Mouse (Mus musculus): ENCODE measurements around the gene Sdc3.
A peak's percentile ranks its signal among the peaks of the same experiment; 100 is the strongest.

The Sdc3 gene

GRCm38 (mm10) chr4:130793180-130793501, 804 bp downstream of the Sdc3 start:
- DNase-seq (ENCODE audit: low read depth, low spot score): no peak

- no peak for DNase-seq (ENCODE audit: low read depth, low spot score)
Observed at GRCm38 (mm10) chr4:130794771-130795170, 2.4 kb downstream of the Sdc3 start.

- DNase-seq (ENCODE audit: low read depth, low spot score): peak; percentile 51
Observed at GRCm38 (mm10) chr4:130795970-130796369, 3.6 kb downstream of the Sdc3 start.

- DNase-seq (ENCODE audit: low read depth, low spot score): peak; percentile 55
Observed at GRCm38 (mm10) chr4:130797201-130798051, 5.1 kb downstream of the Sdc3 start.

GRCm38 (mm10) chr4:130798416-130798815, 6.1 kb downstream of the Sdc3 start:
- peak; percentile 51 for DNase-seq (ENCODE audit: low read depth, low spot score)

GRCm38 (mm10) chr4:130799118-130799517, 6.8 kb downstream of the Sdc3 start:
- DNase-seq (ENCODE audit: low read depth, low spot score): no peak

- no peak for DNase-seq (ENCODE audit: low read depth, low spot score)
Observed at GRCm38 (mm10) chr4:130799582-130799981, 7.2 kb downstream of the Sdc3 start.

GRCm38 (mm10) chr4:130800147-130800546, 7.8 kb downstream of the Sdc3 start:
- no peak for DNase-seq (ENCODE audit: low read depth, low spot score)

GRCm38 (mm10) chr4:130801198-130801597, 8.9 kb downstream of the Sdc3 start:
- no peak for DNase-seq (ENCODE audit: low read depth, low spot score)

- DNase-seq (ENCODE audit: low read depth, low spot score): no peak
Observed at GRCm38 (mm10) chr4:130801624-130802329, 9.4 kb downstream of the Sdc3 start.

- DNase-seq (ENCODE audit: low read depth, low spot score): no peak
Observed at GRCm38 (mm10) chr4:130803591-130803990, 11.3 kb downstream of the Sdc3 start.

- DNase-seq (ENCODE audit: low read depth, low spot score): no peak
Observed at GRCm38 (mm10) chr4:130804292-130804691, 12.0 kb downstream of the Sdc3 start.

- DNase-seq (ENCODE audit: low read depth, low spot score): no peak
Observed at GRCm38 (mm10) chr4:130804771-130805361, 12.5 kb downstream of the Sdc3 start.

- no peak for DNase-seq (ENCODE audit: low read depth, low spot score)
Observed at GRCm38 (mm10) chr4:130805746-130806145, 13.4 kb downstream of the Sdc3 start.

- DNase-seq (ENCODE audit: low read depth, low spot score): no peak
Observed at GRCm38 (mm10) chr4:130806746-130807145, 14.4 kb downstream of the Sdc3 start.

GRCm38 (mm10) chr4:130809784-130810183, 17.4 kb downstream of the Sdc3 start:
- DNase-seq (ENCODE audit: low read depth, low spot score): no peak

- no peak for DNase-seq (ENCODE audit: low read depth, low spot score)
Observed at GRCm38 (mm10) chr4:130810845-130811244, 18.5 kb downstream of the Sdc3 start.

- no peak for DNase-seq (ENCODE audit: low read depth, low spot score)
Observed at GRCm38 (mm10) chr4:130811385-130811784, 19.0 kb downstream of the Sdc3 start.

GRCm38 (mm10) chr4:130813958-130814357, 21.6 kb downstream of the Sdc3 start:
- no peak for DNase-seq (ENCODE audit: low read depth, low spot score)

- DNase-seq (ENCODE audit: low read depth, low spot score): no peak
Observed at GRCm38 (mm10) chr4:130814742-130815330, 22.5 kb downstream of the Sdc3 start.

- no peak for DNase-seq (ENCODE audit: low read depth, low spot score)
Observed at GRCm38 (mm10) chr4:130815860-130816259, 23.5 kb downstream of the Sdc3 start.

GRCm38 (mm10) chr4:130819806-130820205, 27.5 kb downstream of the Sdc3 start:
- no peak for DNase-seq (ENCODE audit: low read depth, low spot score)

Data from 3T3-L1 (cell line).